Mouse (Mus musculus): ENCODE results near the gene Tll1. TPM values are rescaled to one million over a fixed set of nuclear protein-coding genes. Genes with fewer than 3 reads are reported as not detected.

The Tll1 gene
- not detected for polyA plus RNA-seq (2017; shearing (Covaris generic))

DNA sequence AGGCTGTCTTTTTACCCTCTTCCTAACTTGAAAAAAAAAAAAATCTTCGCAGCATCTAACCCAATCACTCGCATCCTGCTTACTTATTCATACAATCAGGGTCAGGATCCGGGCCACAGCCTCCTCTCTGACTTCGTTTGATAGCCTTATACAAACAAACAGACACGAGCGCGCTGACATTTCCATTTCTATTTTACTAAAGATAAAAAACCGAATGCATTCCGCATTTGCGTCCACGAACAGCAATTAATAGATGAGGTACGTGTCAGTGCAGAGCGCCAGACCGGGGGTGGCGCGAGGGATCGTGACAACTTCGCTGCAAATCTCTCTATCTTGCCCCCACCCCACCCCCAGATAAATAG, at the start of gene Tll1:
Tll1 (minus strand) TSS at position 248 of the 362 bp plus-strand sequence.

All from activated CD4-positive, CD25-positive, alpha-beta regulatory T cell, adult 9 weeks (primary cell).